Mouse (Mus musculus) bone marrow, adult 2 months (tissue): ENCODE measurements around the gene Prkcb. TPM values are rescaled to one million over a fixed set of nuclear protein-coding genes. Genes with fewer than 3 reads are reported as not detected.
A peak's percentile ranks its signal among the peaks of the same experiment; 100 is the strongest.

Experiments
- H3K27ac ChIP-seq: fragments of 200-500 bp; 2 replicates; pipeline ENCODE4 v1.5.1; 2012; ENCODE audit warnings: low read depth, mild to moderate bottlenecking, control low read depth, inconsistent platforms, low read length; ENCODE audit not compliant: control insufficient read depth, poor library complexity, insufficient read depth
- H3K4me1 ChIP-seq: fragments of 200-500 bp; 2 replicates; pipeline ENCODE4 v1.6.1; 2011; ENCODE audit warnings: low read length; ENCODE audit not compliant: control insufficient read depth, insufficient read depth
- H3K4me3 ChIP-seq: fragments of 200-500 bp; replicated peaks from 2 replicates; pipeline ENCODE3; 2011; ENCODE audit warnings: mild to moderate bottlenecking, low read depth, low read length, control low read depth; ENCODE audit not compliant: control insufficient read depth
- CTCF ChIP-seq: fragments of 200-500 bp; IDR thresholded peaks from 2 replicates; pipeline ENCODE4 v1.5.1; 2011; ENCODE audit warnings: low read length, control low read depth; ENCODE audit not compliant: control insufficient read depth, insufficient read depth
- POLR2A ChIP-seq: fragments of 200-500 bp; IDR thresholded peaks from 2 replicates; pipeline ENCODE4 v1.6.1; 2011; ENCODE audit warnings: low read depth, mild to moderate bottlenecking, control low read depth, low read length, borderline replicate concordance; ENCODE audit not compliant: control insufficient read depth
- WGBS: fragments of 180-500 bp; shearing (Covaris S2); methylation state at CpG from one replicate; pipeline ENCODE4 v1.1.7; 2018; 5-methylcytosine and 5-hydroxymethylcytosine counted together
- polyA plus RNA-seq: library from polyadenylated mRNA; stranded (reverse); fragments of >200 nt; gene quantifications from 2 replicates; pipeline ENCODE4 v1.2.4, GENCODE M21; 2011; ENCODE audit warnings: low replicate concordance; ENCODE audit not compliant: missing spikeins, insufficient read depth, insufficient read length

Gene Prkcb
- polyA plus RNA-seq, 1 experiment: 115 TPM

GRCm38 (mm10) chr7:122351816-122352215 lies 63.3 kb downstream of the Prkcb start:
- Histone ChIP-seq H3K27ac (peak overlapping the region; percentile 76), H3K4me1 (peaks cover 10% of the 10 kb centered on the region), H3K4me3 (no peak overlapping the region)
- WGBS: 66% methylated on average over 4 of the region's 4 CpGs
- TF ChIP-seq POLR2A: no peak
- no peak for TF ChIP-seq CTCF

GRCm38 (mm10) chr7:122352566-122353277 lies 64.2 kb downstream of the Prkcb start:
- TF ChIP-seq CTCF (no peak), POLR2A (no peak)

GRCm38 (mm10) chr7:122353329-122353728 lies 64.8 kb downstream of the Prkcb start:
- no peak overlapping the region for H3K27ac ChIP-seq
- H3K4me1 ChIP-seq: peaks cover 8% of the 10 kb centered on the region
- 77% methylated on average over 4 of the region's 4 CpGs for WGBS
- H3K4me3 ChIP-seq: no peak overlapping the region
- TF ChIP-seq CTCF (no peak), POLR2A (no peak)

More at GRCm38 (mm10) chr7:122352566-122353277, 64.2 kb downstream of the Prkcb start:
- Histone ChIP-seq H3K4me3 (no peak overlapping the region), H3K27ac (peak overlapping the region; percentile 72), H3K4me1 (peaks cover 8% of the 10 kb centered on the region)
- 66% methylated on average over 12 of the region's 12 CpGs for WGBS

- no peak overlapping the region for H3K27ac ChIP-seq
- TF ChIP-seq POLR2A: no peak
- no peak for TF ChIP-seq CTCF
- no peak overlapping the region for H3K4me3 ChIP-seq
- H3K4me1 ChIP-seq: peaks cover 2% of the 10 kb centered on the region
- 56% methylated on average over 2 of the region's 2 CpGs for WGBS
Observed at GRCm38 (mm10) chr7:122356941-122357340, 68.4 kb downstream of the Prkcb start.

GRCm38 (mm10) chr7:122357847-122358246 lies 69.3 kb downstream of the Prkcb start:
- TF ChIP-seq CTCF (no peak), POLR2A (no peak)
- H3K27ac ChIP-seq: no peak overlapping the region
- H3K4me3 ChIP-seq: no peak overlapping the region
- H3K4me1 ChIP-seq: peaks cover 2% of the 10 kb centered on the region
- 59% methylated on average over 7 of the region's 7 CpGs for WGBS

- WGBS: 70% methylated on average over 1 of the region's 1 CpGs
- Histone ChIP-seq H3K27ac (no peak overlapping the region), H3K4me3 (no peak overlapping the region), H3K4me1 (no peaks in the 10 kb centered on the region; the same call in 1 of the 2 replicates)
- TF ChIP-seq POLR2A: no peak
- no peak for TF ChIP-seq CTCF
Observed at GRCm38 (mm10) chr7:122366635-122367034, 78.1 kb downstream of the Prkcb start.

- 79% methylated on average over 7 of the region's 7 CpGs for WGBS
- H3K4me1 ChIP-seq: no peaks in the 10 kb centered on the region; the same call in 1 of the 2 replicates
- TF ChIP-seq CTCF (no peak), POLR2A (no peak)
- H3K4me3 ChIP-seq: no peak overlapping the region
- H3K27ac ChIP-seq: no peak overlapping the region
Observed at GRCm38 (mm10) chr7:122367303-122368007, 78.9 kb downstream of the Prkcb start.

- Histone ChIP-seq H3K27ac (no peak overlapping the region), H3K4me3 (no peak overlapping the region), H3K4me1 (no peaks in the 10 kb centered on the region; the same call in 1 of the 2 replicates)
- TF ChIP-seq CTCF (no peak), POLR2A (no peak)
- WGBS: 91% methylated on average over 12 of the region's 12 CpGs
Observed at GRCm38 (mm10) chr7:122370488-122370887, 81.9 kb downstream of the Prkcb start.

GRCm38 (mm10) chr7:122371947-122372346 lies 83.4 kb downstream of the Prkcb start:
- Histone ChIP-seq H3K27ac (no peak overlapping the region), H3K4me1 (no peaks in the 10 kb centered on the region; the same call in 1 of the 2 replicates), H3K4me3 (no peak overlapping the region)
- TF ChIP-seq CTCF (no peak), POLR2A (no peak)
- 67% methylated on average over 5 of the region's 5 CpGs for WGBS
